Mouse (Mus musculus) hindbrain, embryonic 12.5 days (tissue): ENCODE results near the gene Slc9a3r2. TPM values are rescaled to one million over a fixed set of nuclear protein-coding genes. Genes with fewer than 3 reads are reported as not detected.

Experiments used
- ATAC-seq: fragments of 200-750 bp; cut with Nextera tagmentation; 2 replicates; pipeline ENCODE4 v1.8.0; 2017; ENCODE audit warnings: moderate TSS enrichment; ENCODE audit not compliant: low FRiP score
- H3K27ac ChIP-seq: fragments of 300-500 bp; sonication (generic); 2 replicates; pipeline ENCODE4 v1.5.1; 2016; ENCODE audit warnings: mild to moderate bottlenecking
- H3K27me3 ChIP-seq: fragments of 300-500 bp; sonication (generic); 2 replicates; pipeline ENCODE4 v1.6.1; 2016; ENCODE audit warnings: mild to moderate bottlenecking
- H3K36me3 ChIP-seq: fragments of 300-500 bp; sonication (generic); 2 replicates; pipeline ENCODE4 v1.6.1; 2016; ENCODE audit warnings: mild to moderate bottlenecking
- H3K4me1 ChIP-seq: fragments of 300-500 bp; sonication (generic); 2 replicates; pipeline ENCODE4 v1.6.1; 2016
- H3K4me2 ChIP-seq: fragments of 300-500 bp; sonication (generic); replicated peaks from 2 replicates; pipeline ENCODE4 v1.6.1; 2016; ENCODE audit warnings: mild to moderate bottlenecking
- H3K4me3 ChIP-seq: fragments of 300-500 bp; sonication (generic); 2 replicates; pipeline ENCODE4 v1.5.1; 2016; ENCODE audit warnings: mild to moderate bottlenecking
- H3K9ac ChIP-seq: fragments of 300-500 bp; sonication (generic); 2 replicates; pipeline ENCODE4 v1.6.1; 2016; ENCODE audit warnings: mild to moderate bottlenecking, moderate library complexity
- H3K9me3 ChIP-seq: fragments of 300-500 bp; sonication (generic); replicated peaks from 2 replicates; pipeline ENCODE4 v1.6.1; 2016; ENCODE audit warnings: mild to moderate bottlenecking
- whole genome bisulfite sequencing: fragments of 180-500 bp; shearing (Covaris S2); methylation state at CpG from one replicate; pipeline ENCODE4 v1.1.7; 2016; 5-methylcytosine and 5-hydroxymethylcytosine counted together
- polyA plus RNA-seq: library from polyadenylated mRNA; unstranded; fragments of >200 nt; fragmentation: Nextera tagmentation; extraction: Ambion mirVana; gene quantifications from 2 replicates; pipeline ENCODE4 v1.2.1, GENCODE M21; 2016

Gene Slc9a3r2
- polyA plus RNA-seq, 1 experiment from 2014 or later: 39.6 TPM

DNA sequence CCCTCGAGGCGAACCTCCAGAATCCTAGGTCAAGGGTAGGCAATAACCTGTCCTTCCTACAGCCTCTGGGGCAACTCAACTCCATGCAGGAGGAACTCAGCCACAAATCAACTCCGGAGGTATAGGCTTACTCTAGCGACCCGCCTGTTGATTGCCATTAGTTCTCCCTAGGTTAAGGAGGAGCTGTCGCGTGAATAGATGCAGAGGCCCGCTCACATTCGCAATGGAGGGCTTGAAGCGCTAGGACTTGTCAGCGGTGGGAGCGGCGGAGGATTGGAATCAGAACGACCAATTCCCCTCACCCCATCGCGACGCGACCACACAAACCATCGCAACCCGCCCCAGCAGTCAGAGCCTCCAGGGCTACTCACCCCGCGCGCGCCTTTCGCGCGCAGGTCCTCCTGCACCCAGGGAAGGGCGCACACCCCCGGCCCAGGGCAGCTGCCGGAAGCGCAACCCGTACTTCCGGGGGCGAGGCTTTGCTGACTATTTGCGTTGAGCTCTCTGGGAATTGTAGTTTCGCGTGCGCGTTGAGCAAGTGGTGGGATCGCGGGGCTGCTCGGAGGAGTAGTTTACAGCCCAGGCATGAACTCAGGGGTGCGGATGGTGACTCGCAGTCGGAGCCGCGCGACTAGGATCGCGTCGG, 17.8 kb downstream of the Slc9a3r2 start, which contains the start of the genes Tsc2 and Nthl1:
Gene Tsc2, minus strand, starts transcription at position 464 of the 646 bp plus-strand sequence.
Gene Nthl1, plus strand, starts transcription at position 514 of the 646 bp plus-strand sequence.
- Histone ChIP-seq H3K4me2 (peak within 1 kb of the TSS; percentile 91), H3K4me3 (peak within 1 kb of the TSS; percentile 73), H3K4me1 (peaks cover 15% of the 10 kb centered on the region), H3K27me3 (no peaks in the 10 kb centered on the region), H3K36me3 (peaks cover 32% of the 10 kb centered on the region), H3K9me3 (no peaks in the 10 kb centered on the region), H3K27ac (peak within 1 kb of the TSS; percentile 79), H3K9ac (peak within 1 kb of the TSS; percentile 79)
- peak; percentile 86 for ATAC-seq
- WGBS: 1% methylated on average over 51 of the region's 51 CpGs

DNA sequence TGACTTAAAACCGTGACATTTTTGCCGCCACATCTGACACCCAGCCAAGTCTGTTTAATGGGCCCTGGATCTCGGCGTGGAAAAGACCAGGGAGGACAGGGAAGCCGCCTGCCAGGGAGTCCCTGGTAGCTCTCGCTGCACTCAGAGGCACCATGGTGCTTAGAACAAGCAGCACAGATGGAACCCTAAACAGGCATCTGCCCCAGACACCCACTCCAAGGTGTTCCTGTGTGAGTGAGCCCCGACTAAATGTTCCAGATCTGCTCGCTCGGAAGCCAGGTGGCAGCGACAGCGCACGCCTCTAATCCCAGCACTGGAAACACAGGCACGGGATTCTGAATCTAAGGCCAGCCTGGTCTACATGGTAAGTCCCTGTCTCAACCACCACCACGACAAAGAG, 20.1 kb downstream of the Slc9a3r2 start:
- Histone ChIP-seq H3K27me3 (no peaks in the 10 kb centered on the region), H3K27ac (no peak overlapping the region), H3K4me1 (peaks cover 15% of the 10 kb centered on the region), H3K4me2 (no peak overlapping the region), H3K4me3 (no peak overlapping the region), H3K9ac (no peak overlapping the region), H3K9me3 (no peaks in the 10 kb centered on the region), H3K36me3 (peaks cover 53% of the 10 kb centered on the region)
- 91% methylated on average over 14 of the region's 14 CpGs for WGBS
- no peak for ATAC-seq

DNA sequence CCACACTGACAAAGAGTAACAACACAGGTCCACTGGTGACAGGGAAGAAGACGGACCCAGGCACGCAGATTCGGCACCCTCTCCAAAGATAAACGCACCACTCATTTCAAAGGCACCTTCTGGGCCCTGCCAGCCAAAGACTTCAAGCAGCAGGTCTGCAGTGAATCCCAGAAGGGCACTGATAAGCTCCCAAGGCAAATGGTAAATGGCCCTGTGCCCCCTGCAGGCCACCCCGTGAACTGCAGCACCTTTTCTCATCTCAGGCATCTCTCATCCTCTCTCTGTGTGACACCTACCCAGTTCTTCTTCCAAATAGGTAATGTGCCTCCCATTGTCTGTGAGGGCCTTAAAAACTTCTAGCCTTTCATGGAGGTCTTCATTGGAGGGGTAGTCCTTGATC, 21.5 kb downstream of the Slc9a3r2 start:
- Histone ChIP-seq H3K9me3 (no peaks in the 10 kb centered on the region), H3K4me3 (no peak overlapping the region), H3K27ac (no peak overlapping the region), H3K4me2 (no peak overlapping the region), H3K36me3 (peaks cover 67% of the 10 kb centered on the region), H3K4me1 (peaks cover 15% of the 10 kb centered on the region), H3K27me3 (no peaks in the 10 kb centered on the region), H3K9ac (no peak overlapping the region)
- 57% methylated on average over 5 of the region's 5 CpGs for WGBS
- ATAC-seq: no peak

DNA sequence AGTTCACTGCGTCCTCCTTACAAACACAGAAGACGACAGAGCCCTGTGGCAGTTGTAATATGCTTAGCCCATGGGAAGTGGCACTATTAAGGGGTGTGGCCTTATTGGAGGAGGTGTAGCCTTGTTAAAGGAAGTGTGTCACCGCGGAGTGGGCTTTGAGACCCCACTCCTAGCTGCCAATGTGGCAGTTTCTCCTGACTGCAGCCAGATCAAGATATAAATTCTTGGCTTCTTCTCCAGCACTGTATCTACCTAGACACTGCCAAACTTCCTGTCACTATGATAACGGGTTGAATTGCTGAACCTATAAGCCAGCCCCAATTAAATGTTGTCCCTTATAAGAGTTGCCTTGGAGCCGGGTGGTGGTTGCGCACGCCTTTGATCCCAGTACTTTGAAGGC, 24.7 kb downstream of the Slc9a3r2 start:
- no peaks in the 10 kb centered on the region for H3K9me3 ChIP-seq
- 95% methylated on average over 8 of the region's 8 CpGs for WGBS
- ATAC-seq: no peak
- no peak overlapping the region for H3K27ac ChIP-seq
- no peaks in the 10 kb centered on the region for H3K27me3 ChIP-seq
- H3K36me3 ChIP-seq: peaks cover 96% of the 10 kb centered on the region
- H3K4me2 ChIP-seq: no peak overlapping the region
- H3K9ac ChIP-seq: no peak overlapping the region
- H3K4me3 ChIP-seq: no peak overlapping the region
- H3K4me1 ChIP-seq: no peaks in the 10 kb centered on the region

DNA sequence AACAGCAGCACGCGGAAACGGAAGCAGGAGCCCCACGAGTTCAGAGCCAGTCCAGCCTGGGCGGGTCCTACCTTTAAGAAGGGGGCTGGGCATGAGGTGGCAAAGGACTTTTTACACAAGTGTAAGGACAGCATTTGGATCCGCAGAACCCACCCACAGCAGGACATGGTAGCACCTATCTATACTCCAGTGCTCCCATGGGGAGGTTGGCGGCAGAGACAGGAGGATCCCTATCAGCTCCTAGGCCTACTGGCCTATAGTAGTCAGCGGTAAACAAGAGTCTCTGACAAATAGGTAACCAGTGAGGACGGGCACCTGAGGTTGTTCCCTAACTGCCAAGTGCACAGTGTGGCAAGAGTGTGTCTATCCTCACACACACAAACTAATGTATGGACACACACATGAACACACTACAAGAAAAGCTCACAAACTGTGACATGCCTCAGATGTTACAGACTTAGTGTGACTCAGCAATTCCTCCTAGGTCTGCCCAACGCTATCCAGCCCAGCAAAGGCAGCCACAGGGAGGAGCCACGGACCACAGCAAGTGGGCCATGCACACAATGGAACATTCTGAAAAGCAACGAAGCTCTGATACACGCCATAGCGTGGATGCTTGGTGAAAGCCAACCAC, 32.4 kb downstream of the Slc9a3r2 start:
- no peak overlapping the region for H3K9ac ChIP-seq

DNA sequence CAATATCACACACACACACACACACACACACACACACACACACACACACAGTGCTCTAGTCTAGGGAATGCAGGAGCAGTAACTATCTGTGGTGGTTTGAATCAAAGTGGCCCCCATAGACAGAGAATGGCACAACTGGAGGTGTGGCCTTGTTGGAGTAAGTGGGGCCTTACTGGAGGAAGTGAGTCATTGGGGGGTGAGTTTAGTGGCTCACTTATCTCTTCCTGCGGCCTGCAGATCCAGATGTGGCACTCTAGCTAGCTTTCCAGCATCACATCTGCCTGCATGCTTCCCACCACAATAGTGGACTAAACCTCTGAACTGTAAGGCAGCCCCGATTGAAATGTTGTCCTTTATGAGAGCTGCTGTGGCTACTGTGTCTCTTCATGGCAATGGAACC, 39.4 kb downstream of the Slc9a3r2 start:
- WGBS: 87% methylated on average over 2 of the region's 2 CpGs
- H3K9ac ChIP-seq: no peak overlapping the region
- H3K4me1 ChIP-seq: no peaks in the 10 kb centered on the region
- no peak overlapping the region for H3K27ac ChIP-seq
- H3K36me3 ChIP-seq: peaks cover 79% of the 10 kb centered on the region
- H3K4me3 ChIP-seq: no peak overlapping the region
- no peak for ATAC-seq
- no peaks in the 10 kb centered on the region for H3K9me3 ChIP-seq
- H3K27me3 ChIP-seq: no peaks in the 10 kb centered on the region
- H3K4me2 ChIP-seq: no peak overlapping the region

More for the DNA sequence above, 32.4 kb downstream of the Slc9a3r2 start:
- no peak for ATAC-seq
- peaks cover 92% of the 10 kb centered on the region for H3K36me3 ChIP-seq
- H3K27me3 ChIP-seq: no peaks in the 10 kb centered on the region
- H3K4me1 ChIP-seq: no peaks in the 10 kb centered on the region
- 88% methylated on average over 14 of the region's 14 CpGs for WGBS
- H3K4me3 ChIP-seq: no peak overlapping the region
- no peaks in the 10 kb centered on the region for H3K9me3 ChIP-seq
- no peak overlapping the region for H3K4me2 ChIP-seq
- H3K27ac ChIP-seq: no peak overlapping the region

DNA sequence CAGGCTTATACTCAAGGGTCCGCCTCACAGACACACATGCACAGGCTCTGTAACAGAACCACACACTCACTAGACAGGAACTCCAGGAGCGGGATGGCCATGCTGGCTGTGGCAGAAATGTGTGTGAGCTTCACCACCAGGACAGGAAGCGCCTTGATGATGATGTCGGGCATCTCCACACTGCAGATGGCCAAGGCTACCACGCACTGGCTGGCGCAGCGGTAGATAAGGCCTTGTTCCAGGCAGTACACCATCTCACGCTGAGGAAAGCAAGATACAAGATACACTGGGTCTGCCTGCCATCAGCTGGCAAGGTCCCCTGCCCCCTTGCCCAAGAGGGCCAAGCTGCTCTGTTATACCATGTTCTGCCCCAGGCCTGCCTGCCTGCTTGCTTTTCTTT, 41.3 kb downstream of the Slc9a3r2 start:
- Histone ChIP-seq H3K9ac (no peak overlapping the region), H3K9me3 (no peaks in the 10 kb centered on the region), H3K4me1 (no peaks in the 10 kb centered on the region), H3K36me3 (peaks cover 79% of the 10 kb centered on the region), H3K4me2 (no peak overlapping the region), H3K4me3 (no peak overlapping the region), H3K27ac (no peak overlapping the region), H3K27me3 (no peaks in the 10 kb centered on the region)
- no peak for ATAC-seq
- WGBS: 96% methylated on average over 8 of the region's 8 CpGs

DNA sequence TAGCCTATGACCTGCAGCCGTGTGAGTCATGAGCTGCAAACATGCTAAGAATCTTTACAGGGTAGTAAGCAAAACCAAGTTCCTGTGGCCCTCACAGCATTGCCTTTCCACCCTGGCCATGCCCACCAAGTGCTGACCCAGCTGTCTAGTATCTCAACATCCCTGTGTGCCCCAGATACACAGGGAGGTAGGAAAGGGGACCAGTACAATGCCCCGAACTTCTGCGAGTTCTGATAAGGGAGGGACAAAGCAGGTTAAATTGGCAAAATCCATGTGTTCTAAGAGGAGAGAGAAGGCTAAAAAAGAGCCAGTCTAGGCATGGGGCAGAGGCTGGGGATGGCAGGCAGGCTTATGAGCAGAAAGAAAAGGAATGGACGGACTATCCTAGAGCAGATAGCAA, 41.8 kb downstream of the Slc9a3r2 start:
- Histone ChIP-seq H3K4me1 (no peaks in the 10 kb centered on the region), H3K9ac (no peak overlapping the region), H3K4me3 (no peak overlapping the region), H3K9me3 (no peaks in the 10 kb centered on the region), H3K4me2 (no peak overlapping the region), H3K27me3 (no peaks in the 10 kb centered on the region), H3K36me3 (peaks cover 79% of the 10 kb centered on the region), H3K27ac (no peak overlapping the region)
- 93% methylated on average over 4 of the region's 4 CpGs for WGBS
- ATAC-seq: no peak

DNA sequence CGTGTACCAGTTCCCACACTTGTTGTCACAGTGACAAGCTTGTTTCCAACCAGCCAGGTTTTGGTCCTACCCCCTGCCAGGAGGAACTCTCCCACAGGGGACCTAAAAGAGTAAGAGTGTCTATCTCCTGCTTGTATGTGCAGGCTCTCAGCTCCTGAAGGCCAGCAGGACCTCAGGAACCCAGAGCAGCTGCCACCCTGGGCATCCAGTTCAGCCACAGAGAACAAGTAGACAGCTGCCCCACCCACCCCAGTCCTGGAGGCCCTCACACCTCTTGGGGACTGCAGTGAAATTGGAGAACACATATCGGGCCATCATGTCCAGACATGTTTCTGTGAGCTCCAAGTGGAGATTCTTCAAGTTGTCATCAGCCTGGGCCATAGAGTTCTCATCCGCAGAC, 45.6 kb downstream of the Slc9a3r2 start:
- Histone ChIP-seq H3K4me3 (no peak overlapping the region), H3K36me3 (peaks cover 97% of the 10 kb centered on the region), H3K4me2 (no peak overlapping the region), H3K4me1 (no peaks in the 10 kb centered on the region), H3K27me3 (no peaks in the 10 kb centered on the region), H3K9ac (no peak overlapping the region), H3K9me3 (no peaks in the 10 kb centered on the region), H3K27ac (no peak overlapping the region)
- WGBS: 92% methylated on average over 3 of the region's 3 CpGs
- no peak for ATAC-seq

DNA sequence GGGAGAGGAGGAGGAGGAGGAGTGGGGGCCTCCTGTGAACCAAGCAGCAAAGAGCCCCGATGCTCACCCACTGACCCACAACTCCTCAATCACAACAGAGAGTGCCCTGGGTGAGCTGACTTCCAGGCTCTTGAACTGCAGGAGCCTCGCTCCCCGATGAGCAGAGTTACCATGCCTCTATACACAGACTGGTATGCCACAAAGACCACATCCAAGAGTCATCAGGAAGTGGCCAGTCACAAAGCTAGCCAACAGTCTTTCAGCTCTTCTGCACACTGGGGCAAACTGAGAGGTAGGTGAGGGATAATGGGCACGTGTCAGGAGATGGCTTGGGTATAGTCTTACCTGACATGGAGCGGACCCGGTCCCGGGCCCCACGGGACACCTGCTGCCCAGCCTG, 46.2 kb downstream of the Slc9a3r2 start:
- Histone ChIP-seq H3K4me1 (no peaks in the 10 kb centered on the region), H3K9me3 (no peaks in the 10 kb centered on the region), H3K27me3 (no peaks in the 10 kb centered on the region), H3K4me2 (no peak overlapping the region), H3K9ac (no peak overlapping the region), H3K36me3 (peaks cover 99% of the 10 kb centered on the region), H3K27ac (no peak overlapping the region), H3K4me3 (no peak overlapping the region)
- 91% methylated on average over 8 of the region's 8 CpGs for WGBS
- ATAC-seq: no peak

DNA sequence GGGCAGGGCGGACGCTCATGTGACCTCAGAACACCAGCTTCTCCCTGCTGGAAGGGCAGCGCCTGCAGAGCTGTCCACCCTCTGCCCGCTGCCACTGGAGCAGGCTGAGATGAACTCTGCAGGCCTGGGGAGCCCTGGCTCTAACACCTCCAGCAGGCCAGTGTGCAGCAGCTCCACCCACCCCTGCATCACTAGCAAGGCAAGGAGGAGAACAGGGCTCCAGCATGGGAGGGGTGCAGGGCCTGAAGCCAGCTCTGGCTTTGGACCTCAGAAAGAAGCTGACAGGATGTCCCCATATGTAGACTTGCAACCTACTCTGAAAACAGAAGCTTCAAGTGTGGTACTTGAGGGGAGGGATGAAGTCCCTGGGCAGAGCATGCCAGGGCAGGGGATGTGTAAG, 49.6 kb downstream of the Slc9a3r2 start:
- no peaks in the 10 kb centered on the region for H3K9me3 ChIP-seq

DNA sequence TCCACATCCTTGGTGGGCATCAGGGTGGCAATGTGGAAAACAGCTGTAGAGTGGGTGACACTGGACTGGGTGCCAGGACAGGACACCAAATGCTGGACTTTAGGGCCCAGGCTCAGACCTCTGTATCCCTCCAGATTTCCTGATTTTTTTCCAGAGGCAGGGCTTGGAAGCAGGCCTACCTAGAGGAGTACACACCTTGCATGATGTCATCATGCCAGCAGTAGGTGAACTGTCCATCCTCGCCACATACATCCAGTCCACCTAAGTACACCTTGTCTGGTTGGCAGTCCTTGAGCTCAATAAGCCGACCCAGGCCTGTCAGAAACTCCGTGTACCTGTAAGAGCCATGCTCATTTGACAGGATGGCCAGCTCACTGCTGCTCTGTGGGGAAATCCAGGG, 52.1 kb downstream of the Slc9a3r2 start:
- Histone ChIP-seq H3K4me1 (no peaks in the 10 kb centered on the region), H3K4me2 (no peak overlapping the region), H3K9me3 (no peaks in the 10 kb centered on the region), H3K27me3 (no peaks in the 10 kb centered on the region), H3K4me3 (no peak overlapping the region), H3K27ac (no peak overlapping the region), H3K36me3 (peaks cover 99% of the 10 kb centered on the region), H3K9ac (no peak overlapping the region)
- no peak for ATAC-seq
- 95% methylated on average over 3 of the region's 3 CpGs for WGBS

More for the DNA sequence above, 49.6 kb downstream of the Slc9a3r2 start:
- 91% methylated on average over 4 of the region's 4 CpGs for WGBS
- no peak for ATAC-seq
- Histone ChIP-seq H3K4me3 (no peak overlapping the region), H3K9ac (no peak overlapping the region), H3K36me3 (peaks cover 99% of the 10 kb centered on the region), H3K27ac (no peak overlapping the region), H3K4me1 (no peaks in the 10 kb centered on the region), H3K4me2 (no peak overlapping the region), H3K27me3 (no peaks in the 10 kb centered on the region)
